Mouse (Mus musculus): Measurements from ENCODE around the gene Dclk3. TPM values are rescaled to one million over a fixed set of nuclear protein-coding genes. Genes with fewer than 3 reads are reported as not detected.

The Dclk3 gene
- total RNA-seq, 2 experiments from 2014 or later: 50.4 to 64.6 TPM

GRCm38 (mm10) chr9:111475281-111475680 is 36.4 kb downstream of the Dclk3 start:
- intact Hi-C loops (cut with DNase I): loop anchor here (5.0 kb wide), 1 partner anchor 33 kb away; no protein-coding TSS in a partner anchor
- no peak for DNase-seq (ENCODE audit: low spot score in 2 of 2)

- intact Hi-C loops (cut with DNase I): loop anchor here (5.0 kb wide), 1 partner anchor 34 kb away; no protein-coding TSS in a partner anchor
- no peak for DNase-seq (ENCODE audit: low spot score in 2 of 2)
These were observed 37.1 kb downstream of the Dclk3 start for GRCm38 (mm10) chr9:111475973-111476372.

- intact Hi-C loops (cut with DNase I): loop anchor here (5.0 kb wide), 1 partner anchor 34 kb away; no protein-coding TSS in a partner anchor
- DNase-seq (ENCODE audit: low spot score in 2 of 2): no peak
These were observed 37.7 kb downstream of the Dclk3 start for GRCm38 (mm10) chr9:111476479-111477016.

GRCm38 (mm10) chr9:111478853-111479490 is 40.1 kb downstream of the Dclk3 start:
- intact Hi-C loops (cut with DNase I): loop anchor here (2.0 to 5.0 kb wide), 2 partner anchors 37 to 122 kb away; no protein-coding TSS in a partner anchor
- peak in 1 of 2 experiments; percentile 31 for DNase-seq (ENCODE audit: low spot score in 2 of 2)

GRCm38 (mm10) chr9:111481011-111481410 is 42.1 kb downstream of the Dclk3 start:
- DNase-seq (ENCODE audit: low spot score in 2 of 2): no peak
- intact Hi-C loops (cut with DNase I): no loop called here

- intact Hi-C loops (cut with DNase I): no loop called here
These were observed 48.0 kb downstream of the Dclk3 start for GRCm38 (mm10) chr9:111486645-111487477.

GRCm38 (mm10) chr9:111490583-111490982 is 51.7 kb downstream of the Dclk3 start:
- intact Hi-C loops (cut with DNase I): loop anchor here (10.0 kb wide), 1 partner anchor 554 kb away; no protein-coding TSS in a partner anchor
- DNase-seq (ENCODE audit: low spot score in 2 of 2): no peak

More at GRCm38 (mm10) chr9:111486645-111487477, 48.0 kb downstream of the Dclk3 start:
- DNase-seq (ENCODE audit: low spot score in 2 of 2): no peak

- no peak for DNase-seq (ENCODE audit: low spot score in 2 of 2)
- intact Hi-C loops (cut with DNase I): loop anchor here (10.0 kb wide), 1 partner anchor 554 kb away; no protein-coding TSS in a partner anchor
These were observed 52.4 kb downstream of the Dclk3 start for GRCm38 (mm10) chr9:111491280-111491679.

GRCm38 (mm10) chr9:111493490-111493889 is 54.6 kb downstream of the Dclk3 start:
- intact Hi-C loops (cut with DNase I): loop anchor here (10.0 kb wide), 1 partner anchor 551 kb away; no protein-coding TSS in a partner anchor
- no peak for DNase-seq (ENCODE audit: low spot score in 2 of 2)

GRCm38 (mm10) chr9:111495561-111495960 is 56.7 kb downstream of the Dclk3 start:
- peak; percentile 70 to 85 for DNase-seq (ENCODE audit: low spot score in 2 of 2)
- intact Hi-C loops (cut with DNase I): loop anchor here (10.0 kb wide), 1 partner anchor 549 kb away; no protein-coding TSS in a partner anchor

GRCm38 (mm10) chr9:111497074-111497811 is 58.4 kb downstream of the Dclk3 start:
- DNase-seq (ENCODE audit: low spot score in 2 of 2): peak; percentile 76 to 90
- intact Hi-C loops (cut with DNase I): loop anchor here (1.0 to 10.0 kb wide), 2 partner anchors 421 to 548 kb away; no protein-coding TSS in a partner anchor

- intact Hi-C loops (cut with DNase I): no loop called here
- DNase-seq (ENCODE audit: low spot score in 2 of 2): no peak
These were observed 61.3 kb downstream of the Dclk3 start for GRCm38 (mm10) chr9:111500211-111500610.

- intact Hi-C loops (cut with DNase I): no loop called here
- DNase-seq (ENCODE audit: low spot score in 2 of 2): no peak
These were observed 67.2 kb downstream of the Dclk3 start for GRCm38 (mm10) chr9:111506075-111506474.

GRCm38 (mm10) chr9:111514586-111515473 is 75.9 kb downstream of the Dclk3 start:
- intact Hi-C loops (cut with DNase I): no loop called here
- DNase-seq (ENCODE audit: low spot score in 2 of 2): no peak

GRCm38 (mm10) chr9:111515536-111515935 is 76.7 kb downstream of the Dclk3 start:
- no peak for DNase-seq (ENCODE audit: low spot score in 2 of 2)
- intact Hi-C loops (cut with DNase I): no loop called here

GRCm38 (mm10) chr9:111522226-111522625 is 83.3 kb downstream of the Dclk3 start:
- intact Hi-C loops (cut with DNase I): no loop called here
- no peak for DNase-seq (ENCODE audit: low spot score in 2 of 2)

GRCm38 (mm10) chr9:111523111-111523510 is 84.2 kb downstream of the Dclk3 start:
- intact Hi-C loops (cut with DNase I): no loop called here
- DNase-seq (ENCODE audit: low spot score in 2 of 2): no peak

GRCm38 (mm10) chr9:111523871-111524270 is 85.0 kb downstream of the Dclk3 start:
- intact Hi-C loops (cut with DNase I): no loop called here
- no peak for DNase-seq (ENCODE audit: low spot score in 2 of 2)

Measured in left cerebral cortex, postnatal 14 days (tissue).